Mouse (Mus musculus): ENCODE data around the gene Vps11. TPM values are rescaled to one million over a fixed set of nuclear protein-coding genes. Genes with fewer than 3 reads are reported as not detected.
"Not testable (repeated sequence)": the region's sequence is repeated elsewhere in the genome, so short reads cannot be mapped to it uniquely, and the experiment has no call there.

The Vps11 gene
- polyA plus RNA-seq, 1 experiment from 2014 or later, result 19.0 TPM

- Histone ChIP-seq H3K36me3 (peaks cover 42% of the 10 kb centered on the region), H3K4me3 (peak within 1 kb of the TSS; percentile 81), H3K9me3 (replicated peaks) (no peaks in the 10 kb centered on the region), H3K27me3 (replicated peaks) (no peaks in the 10 kb centered on the region), H3K4me1 (peaks cover 44% of the 10 kb centered on the region), H3K9ac (peak within 1 kb of the TSS; percentile 91), H3K4me2 (peak within 1 kb of the TSS; percentile 97), H3K27ac (peak within 1 kb of the TSS; percentile 92)
- under 1% methylated on average over 43 of the region's 43 CpGs for WGBS (ENCODE audit: insufficient replicate concordance)
- ATAC-seq, result peak; percentile 99
Observed at GRCm38 (mm10) chr9:44396684-44397411, 35.4 kb upstream of the Vps11 start, which contains the start of gene Slc37a4. Slc37a4 (plus strand) TSS chr9:44396852.

DNA sequence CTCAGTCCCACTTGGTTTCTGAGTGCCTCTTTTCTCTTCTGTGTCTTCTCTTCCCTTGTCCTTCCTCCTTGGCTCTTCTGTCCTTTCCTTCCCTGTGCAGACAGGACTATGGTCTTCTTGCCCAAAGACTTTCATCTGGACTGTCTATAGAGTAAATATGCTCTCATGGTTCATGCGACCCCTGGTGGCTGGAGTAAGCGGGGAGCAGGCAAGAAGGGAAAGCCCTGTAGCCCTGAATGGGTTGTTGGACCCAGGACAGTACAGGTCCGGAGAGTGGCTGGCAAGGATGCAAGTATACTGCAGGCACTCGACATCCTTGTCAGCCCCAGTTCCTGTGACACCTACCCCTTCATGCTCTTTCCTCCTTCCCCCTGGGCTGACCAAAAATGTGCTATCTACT, 30.0 kb upstream of the Vps11 start:
- Histone ChIP-seq H3K27me3 (replicated peaks) (no peaks in the 10 kb centered on the region), H3K36me3 (peaks cover 62% of the 10 kb centered on the region), H3K4me1 (peaks cover 9% of the 10 kb centered on the region), H3K9me3 (replicated peaks) (no peaks in the 10 kb centered on the region), H3K4me2 (no peak overlapping the region), H3K27ac (no peak overlapping the region), H3K9ac (no peak overlapping the region), H3K4me3 (no peak overlapping the region)
- WGBS (ENCODE audit: insufficient replicate concordance), result 41% methylated on average over 4 of the region's 4 CpGs
- peak; percentile 28; the same call in 1 of the 2 replicates for ATAC-seq

DNA sequence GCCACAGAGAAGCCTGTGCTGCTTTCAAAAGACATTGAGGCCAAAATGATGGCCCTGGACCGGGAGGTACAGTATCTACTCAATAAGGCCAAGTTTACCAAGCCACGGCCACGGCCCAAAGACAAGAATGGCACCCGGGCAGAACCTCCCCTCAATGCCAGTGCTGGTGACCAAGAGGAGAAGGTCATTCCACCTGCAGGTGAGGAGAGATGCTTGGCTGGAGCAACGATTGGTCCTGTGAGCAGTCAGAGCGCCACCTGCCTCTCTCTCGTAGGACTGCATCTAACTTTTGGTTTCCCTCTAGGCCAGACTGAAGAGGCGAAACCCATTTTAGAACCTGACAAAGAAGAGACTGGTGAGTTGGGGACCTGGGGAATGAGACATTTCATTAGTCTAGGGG, 27.8 kb upstream of the Vps11 start:
- H3K36me3 ChIP-seq, result peaks cover 84% of the 10 kb centered on the region
- WGBS (ENCODE audit: insufficient replicate concordance), result 60% methylated on average over 8 of the region's 8 CpGs
- H3K4me2 ChIP-seq, result no peak overlapping the region

DNA sequence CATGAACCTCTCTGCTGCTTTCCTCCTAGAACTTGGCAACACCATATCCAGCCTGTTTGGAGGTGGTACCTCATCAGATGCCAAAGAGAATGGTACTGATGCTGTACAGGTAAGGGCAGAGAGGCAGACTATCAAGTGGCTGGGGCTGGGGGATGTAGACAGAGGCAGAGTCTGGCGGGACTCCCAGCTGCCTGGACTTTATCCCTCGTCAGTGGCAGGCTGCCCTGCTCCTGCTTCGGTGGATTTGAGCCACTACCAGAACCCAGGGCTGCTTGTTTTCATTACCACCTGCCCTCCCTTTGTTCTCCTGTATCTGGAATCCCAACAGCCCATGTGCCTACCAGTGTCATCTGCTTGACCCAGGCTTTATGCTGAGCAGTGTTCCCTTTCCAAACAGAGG, 25.8 kb upstream of the Vps11 start:
- no peak for ATAC-seq
- Histone ChIP-seq H3K9ac (no peak overlapping the region), H3K9me3 (replicated peaks) (no peaks in the 10 kb centered on the region), H3K4me1 (no peaks in the 10 kb centered on the region), H3K4me3 (no peak overlapping the region), H3K4me2 (no peak overlapping the region), H3K27me3 (replicated peaks) (no peaks in the 10 kb centered on the region), H3K36me3 (peaks cover 98% of the 10 kb centered on the region), H3K27ac (no peak overlapping the region)
- 73% methylated on average over 3 of the region's 3 CpGs for WGBS (ENCODE audit: insufficient replicate concordance)

More for the DNA sequence above, 27.8 kb upstream of the Vps11 start:
- Histone ChIP-seq H3K27ac (no peak overlapping the region), H3K9ac (no peak overlapping the region), H3K27me3 (replicated peaks) (no peaks in the 10 kb centered on the region), H3K9me3 (replicated peaks) (no peaks in the 10 kb centered on the region), H3K4me3 (no peak overlapping the region), H3K4me1 (no peaks in the 10 kb centered on the region)
- ATAC-seq, result no peak

DNA sequence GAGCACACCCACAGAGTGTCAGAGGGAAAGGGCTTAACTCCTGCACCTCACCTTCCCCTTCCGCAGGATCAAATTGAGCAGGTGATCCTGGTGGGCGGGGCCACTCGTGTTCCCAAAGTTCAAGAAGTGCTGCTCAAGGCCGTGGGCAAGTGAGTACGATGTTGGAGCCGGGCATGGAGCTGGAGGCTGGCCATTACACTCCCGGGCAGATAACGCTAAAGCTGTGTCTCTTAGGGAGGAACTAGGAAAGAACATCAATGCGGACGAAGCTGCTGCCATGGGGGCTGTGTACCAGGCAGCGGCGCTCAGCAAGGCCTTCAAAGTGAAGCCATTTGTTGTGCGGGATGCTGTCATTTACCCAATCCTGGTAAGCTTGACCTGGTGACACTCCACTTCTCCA, 23.1 kb upstream of the Vps11 start:
- H3K9me3 ChIP-seq (replicated peaks), result no peaks in the 10 kb centered on the region
- no peak overlapping the region for H3K4me3 ChIP-seq
- no peak overlapping the region for H3K9ac ChIP-seq
- peaks cover 18% of the 10 kb centered on the region for H3K4me1 ChIP-seq
- ATAC-seq, result no peak
- no peak overlapping the region for H3K4me2 ChIP-seq
- no peaks in the 10 kb centered on the region for H3K27me3 ChIP-seq (replicated peaks)
- H3K36me3 ChIP-seq, result peaks cover 92% of the 10 kb centered on the region
- H3K27ac ChIP-seq, result no peak overlapping the region
- WGBS (ENCODE audit: insufficient replicate concordance), result 89% methylated on average over 13 of the region's 13 CpGs

GRCm38 (mm10) chr9:44379862-44380261, 18.4 kb upstream of the Vps11 start:
- Histone ChIP-seq H3K4me2 (peak overlapping the region; percentile 92), H3K36me3 (peaks cover 45% of the 10 kb centered on the region), H3K4me3 (peak overlapping the region; percentile 79), H3K4me1 (peaks cover 34% of the 10 kb centered on the region), H3K27me3 (replicated peaks) (no peaks in the 10 kb centered on the region), H3K27ac (peak overlapping the region; percentile 85), H3K9me3 (replicated peaks) (no peaks in the 10 kb centered on the region), H3K9ac (peak overlapping the region; percentile 86)
- WGBS (ENCODE audit: insufficient replicate concordance), result 5% methylated on average over 15 of the region's 15 CpGs
- peak; percentile 8 for ATAC-seq

DNA sequence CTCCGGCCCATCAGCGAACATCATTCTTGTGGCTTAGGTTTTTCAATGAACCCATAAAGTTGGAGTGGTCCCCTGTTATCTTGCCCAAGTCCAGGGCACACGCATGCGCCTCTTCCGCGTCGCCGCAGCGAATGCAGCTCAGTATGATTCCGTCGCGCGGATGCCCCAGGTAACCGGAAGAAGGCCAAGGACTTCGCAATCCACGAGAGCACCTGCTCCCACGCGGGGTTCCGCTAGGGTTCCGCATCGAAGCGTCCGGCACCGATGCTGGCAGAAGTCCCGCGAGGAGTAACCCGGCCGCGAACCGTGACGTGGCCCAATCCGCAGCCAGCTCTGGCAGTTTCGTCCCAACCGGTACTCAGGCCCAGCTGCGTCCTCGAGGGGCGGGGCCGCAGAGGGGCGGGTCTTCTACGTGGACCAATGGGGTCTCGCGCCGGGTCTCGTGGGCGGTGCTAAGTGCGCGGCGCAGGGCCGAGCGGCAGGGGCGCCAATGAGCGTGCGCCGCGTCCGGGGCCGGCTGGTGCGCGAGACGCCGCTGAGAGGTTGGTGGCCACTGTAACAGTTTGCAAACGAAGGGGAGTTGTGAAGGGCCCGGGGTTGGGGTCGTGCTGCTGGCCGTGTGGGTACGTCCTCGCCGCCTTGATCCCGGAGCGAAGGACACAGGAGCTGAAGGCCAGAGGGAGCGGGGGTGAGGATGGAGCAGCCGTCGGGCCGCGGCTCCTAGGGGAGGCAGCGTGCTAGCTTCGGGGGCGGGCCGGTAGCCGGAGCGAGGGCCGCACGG, 17.8 kb upstream of the Vps11 start, which contains the start of gene Hyou1:
Hyou1 (plus strand) TSS at position 437 of the 781 bp plus-strand sequence.
- under 1% methylated on average over 83 of the region's 83 CpGs for WGBS (ENCODE audit: insufficient replicate concordance)
- peaks cover 34% of the 10 kb centered on the region for H3K4me1 ChIP-seq
- peak within 1 kb of the TSS; percentile 92 for H3K4me2 ChIP-seq
- peak within 1 kb of the TSS; percentile 79 for H3K4me3 ChIP-seq
- H3K9ac ChIP-seq, result peak within 1 kb of the TSS; percentile 86
- H3K27ac ChIP-seq, result peak within 1 kb of the TSS; percentile 85
- H3K27me3 ChIP-seq (replicated peaks), result no peaks in the 10 kb centered on the region
- no peaks in the 10 kb centered on the region for H3K9me3 ChIP-seq (replicated peaks)
- peak; percentile 94 for ATAC-seq
- H3K36me3 ChIP-seq, result peaks cover 38% of the 10 kb centered on the region

GRCm38 (mm10) chr9:44378153-44378730, 16.8 kb upstream of the Vps11 start:
- WGBS (ENCODE audit: insufficient replicate concordance), result 39% methylated on average over 5 of the region's 5 CpGs
- Histone ChIP-seq H3K27ac (peak overlapping the region; percentile 85), H3K4me2 (peak overlapping the region; percentile 92), H3K36me3 (peaks cover 28% of the 10 kb centered on the region), H3K27me3 (replicated peaks) (no peaks in the 10 kb centered on the region), H3K9me3 (replicated peaks) (no peaks in the 10 kb centered on the region), H3K9ac (peak overlapping the region; percentile 86), H3K4me1 (peaks cover 42% of the 10 kb centered on the region), H3K4me3 (peak overlapping the region; percentile 79)
- no peak for ATAC-seq

- H3K36me3 ChIP-seq, result peaks cover 19% of the 10 kb centered on the region
- not testable (repeated sequence) for H3K9me3 ChIP-seq (replicated peaks); ATAC-seq; H3K27me3 ChIP-seq (replicated peaks); H3K27ac ChIP-seq; H3K4me3 ChIP-seq
- peak overlapping the region; percentile 86; the same call in 1 of the 2 replicates for H3K9ac ChIP-seq
- peak overlapping the region; percentile 92 for H3K4me2 ChIP-seq
- peaks cover 43% of the 10 kb centered on the region for H3K4me1 ChIP-seq
- 60% methylated on average over 2 of the region's 2 CpGs for WGBS (ENCODE audit: insufficient replicate concordance)
Observed at GRCm38 (mm10) chr9:44377335-44377734, 15.9 kb upstream of the Vps11 start.

DNA sequence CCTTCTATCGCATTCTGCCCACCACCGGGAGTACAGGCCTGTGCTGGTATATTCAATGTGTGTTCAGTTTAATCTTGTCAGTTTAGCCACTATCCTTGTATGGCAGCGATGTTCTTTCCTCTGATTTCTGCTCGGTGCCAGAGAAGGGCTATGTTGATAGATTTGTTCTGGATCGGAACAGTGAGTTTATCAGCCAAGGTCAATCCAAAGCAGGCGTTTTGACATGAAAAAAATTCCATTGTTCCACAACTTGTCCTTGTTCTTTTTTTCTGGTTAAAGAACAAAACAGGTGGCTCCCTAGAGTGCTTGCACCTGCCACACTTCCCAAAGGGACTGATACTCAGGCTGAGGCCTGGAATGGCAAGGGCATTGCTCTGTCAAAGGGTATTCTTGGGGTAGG, 14.7 kb upstream of the Vps11 start:
- H3K4me3 ChIP-seq, result no peak overlapping the region
- H3K36me3 ChIP-seq, result peaks cover 7% of the 10 kb centered on the region
- H3K4me2 ChIP-seq, result no peak overlapping the region
- H3K4me1 ChIP-seq, result peaks cover 39% of the 10 kb centered on the region
- no peak overlapping the region for H3K27ac ChIP-seq
- no peak overlapping the region for H3K9ac ChIP-seq
- no peaks in the 10 kb centered on the region for H3K27me3 ChIP-seq (replicated peaks)
- WGBS (ENCODE audit: insufficient replicate concordance), result 85% methylated on average over 6 of the region's 6 CpGs
- no peak for ATAC-seq
- no peaks in the 10 kb centered on the region for H3K9me3 ChIP-seq (replicated peaks)

DNA sequence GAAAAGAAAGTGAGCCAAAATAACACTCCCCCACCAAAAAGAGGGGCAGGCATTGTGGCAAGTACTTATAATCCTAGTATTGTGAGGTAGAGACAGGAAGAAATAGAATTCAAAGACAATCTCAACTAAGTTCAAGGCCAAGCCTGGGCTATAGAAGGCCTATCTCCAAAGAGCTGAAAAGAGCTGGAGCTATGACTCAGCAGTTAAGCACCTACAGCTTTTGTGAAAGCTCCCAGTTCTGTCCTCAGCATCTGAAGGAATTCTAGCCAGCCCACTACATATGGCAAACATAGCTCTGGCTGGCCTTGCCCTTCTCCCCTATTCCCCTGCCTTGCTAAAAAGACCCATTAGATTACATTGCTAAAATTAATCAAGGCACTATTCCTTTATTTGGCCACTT, 11.9 kb upstream of the Vps11 start:
- H3K27me3 ChIP-seq (replicated peaks), result no peaks in the 10 kb centered on the region
- H3K4me2 ChIP-seq, result no peak overlapping the region
- H3K36me3 ChIP-seq, result no peaks in the 10 kb centered on the region
- H3K9me3 ChIP-seq (replicated peaks), result no peaks in the 10 kb centered on the region
- H3K27ac ChIP-seq, result peak overlapping the region; percentile 27; the same call in 1 of the 2 replicates
- H3K4me3 ChIP-seq, result no peak overlapping the region
- peak overlapping the region; percentile 9; the same call in 1 of the 2 replicates for H3K9ac ChIP-seq
- 0 out of 2 replicates have a peak, but pooled peaks have one; percentile 42 for ATAC-seq
- H3K4me1 ChIP-seq, result peaks cover 20% of the 10 kb centered on the region

DNA sequence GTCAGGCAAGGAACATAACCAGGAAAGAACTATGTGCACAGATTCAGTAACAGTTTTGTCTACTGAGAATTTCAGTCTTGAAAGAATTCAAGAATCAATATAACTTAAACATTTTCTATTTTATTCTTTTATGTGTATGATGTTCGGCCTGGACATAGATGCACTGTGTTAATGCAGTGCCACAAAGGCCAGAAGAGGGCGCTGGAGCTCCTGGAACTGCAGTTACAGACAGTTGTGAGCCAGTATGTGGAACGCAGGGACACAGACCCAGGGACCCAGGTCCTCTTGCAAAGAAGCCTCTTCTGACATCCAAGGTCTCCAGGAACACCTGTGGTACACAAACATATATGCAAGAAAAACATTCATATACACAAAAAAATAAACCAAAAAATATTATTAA, 3.0 kb upstream of the Vps11 start:
- H3K9ac ChIP-seq, result no peak overlapping the region
- H3K36me3 ChIP-seq, result peaks cover 6% of the 10 kb centered on the region
- ATAC-seq, result no peak
- no peak overlapping the region for H3K4me3 ChIP-seq
- peaks cover 16% of the 10 kb centered on the region for H3K4me1 ChIP-seq
- no peak overlapping the region for H3K4me2 ChIP-seq
- no peaks in the 10 kb centered on the region for H3K9me3 ChIP-seq (replicated peaks)
- H3K27me3 ChIP-seq (replicated peaks), result no peaks in the 10 kb centered on the region
- WGBS (ENCODE audit: insufficient replicate concordance), result 57% methylated on average over 3 of the region's 3 CpGs
- no peak overlapping the region for H3K27ac ChIP-seq

Data from liver, embryonic 12.5 days (tissue).